ENCODE assay signal across 8 mouse cellular contexts in genomic region chr14:47578086-47578485, GRCm38 (mm10). TPM values are rescaled to one million over a fixed set of nuclear protein-coding genes. Genes with fewer than 3 reads are reported as not detected.
DNase-seq lines count a peak whose midpoint lies in the region; ATAC-seq and TF ChIP-seq lines count a peak whose summit lies in the region.
"Had no signal": no experiment of that assay in that cellular context is flagged by ENCODE, and none has a peak within 500 bp of the region (broad histone marks: within the 10 kb centered on the region; RNA-seq: fewer than 3 reads in every experiment).

No protein-coding gene starts in this region.

- no peak overlapping the region for H3K27ac ChIP-seq in forebrain, postnatal 0 days (ENCODE audit: low read depth, low read length)

- WGBS in forebrain, postnatal 0 days: 59% methylated on average over 2 of the region's 2 CpGs

- H3K4me1 ChIP-seq in forebrain, postnatal 0 days (ENCODE audit: insufficient read depth): no peaks in the 10 kb centered on the region

- peak; percentile 33 to 70 for DNase-seq in kidney, postnatal 36 days
- DNase-seq in kidney, postnatal 4 days: no peak
- peak; percentile 10 for DNase-seq in right cerebral cortex, postnatal 4 days
- no peak for DNase-seq in right cerebral cortex, adult 18-20 months
- peak; percentile 21 for DNase-seq in cerebellum, adult 11-12 months
- no peak for DNase-seq in forebrain, postnatal 0 days
- DNase-seq in spleen, adult 12 weeks (ENCODE audit: low spot score): no peak
- DNase-seq: thymus, postnatal 36 days had no signal

- no peak overlapping the region for H3K4me3 ChIP-seq in forebrain, postnatal 0 days (ENCODE audit: low read depth, low read length)

- no peaks in the 10 kb centered on the region for H3K9me3 ChIP-seq in forebrain, postnatal 0 days (ENCODE audit: low read length)

- no peaks in the 10 kb centered on the region for H3K27me3 ChIP-seq in forebrain, postnatal 0 days (ENCODE audit: insufficient read depth, low read length)

- H3K36me3 ChIP-seq in forebrain, postnatal 0 days (ENCODE audit: insufficient read depth): no peaks in the 10 kb centered on the region

- H3K4me2 ChIP-seq in forebrain, postnatal 0 days (ENCODE audit: low read depth): no peak overlapping the region

- no peak for TF ChIP-seq CTCF in forebrain, postnatal 0 days (IDR thresholded peaks at IDR 0.05; ENCODE audit: low read depth)

- H3K9ac ChIP-seq in forebrain, postnatal 0 days: no peak overlapping the region

- no peak for ATAC-seq in forebrain, postnatal 0 days

RNA-seq across cellular contexts. Expression of gene Atg14, which starts 7.6 kb away (rescaled TPM):
- total RNA-seq in forebrain, postnatal 0 days (2014; rRNA removed): 8.1 and 10.1 TPM in 2 replicates
- polyA plus RNA-seq in forebrain, postnatal 0 days (2015; fragmentation: Nextera tagmentation; extraction: Ambion mirVana): 22.0 and 31.7 TPM in 2 replicates

Comparison
In these comparisons a context has a peak if more than half of its experiments do, and no peak if none do; other contexts are left out.
1. DNase-seq: peak in kidney, postnatal 36 days (2 of 2), right cerebral cortex, postnatal 4 days (single experiment) and cerebellum, adult 11-12 months (single experiment); none in kidney, postnatal 4 days (0 of 2), right cerebral cortex, adult 18-20 months (single experiment), forebrain, postnatal 0 days (single experiment) and spleen, adult 12 weeks (single experiment).